Mouse (Mus musculus) cerebral cortex, adult 2 months (tissue): ENCODE results near the gene Ucma.

Experiments used
- WGBS: fragments of 180-500 bp; shearing (Covaris S2); methylation state at CpG from one replicate; pipeline ENCODE4 v1.1.7; 2018; 5-methylcytosine and 5-hydroxymethylcytosine counted together

Gene Ucma

GRCm38 (mm10) chr2:5007107-5007506 is 31.2 kb downstream of the Ucma start:
- 55% methylated on average over 4 of the region's 4 CpGs for WGBS

GRCm38 (mm10) chr2:5011898-5012490 is 36.1 kb downstream of the Ucma start:
- WGBS = 16% methylated on average over 8 of the region's 8 CpGs

- WGBS = 2% methylated on average over 32 of the region's 32 CpGs
These were observed 36.8 kb downstream of the Ucma start, which contains the start of gene Mcm10 for GRCm38 (mm10) chr2:5012491-5013324. Mcm10 (minus strand) TSS chr2:5012791.

- WGBS = 80% methylated on average over 7 of the region's 7 CpGs
These were observed 38.7 kb downstream of the Ucma start for GRCm38 (mm10) chr2:5014616-5015015.

GRCm38 (mm10) chr2:5015527-5015926 is 39.6 kb downstream of the Ucma start:
- 81% methylated on average over 6 of the region's 6 CpGs for WGBS

GRCm38 (mm10) chr2:5016922-5017321 is 41.0 kb downstream of the Ucma start:
- WGBS = 91% methylated on average over 7 of the region's 7 CpGs

- 49% methylated on average over 1 of the region's 1 CpGs for WGBS
These were observed 43.8 kb downstream of the Ucma start for GRCm38 (mm10) chr2:5019708-5020107.

- 79% methylated on average over 2 of the region's 2 CpGs for WGBS
These were observed 47.4 kb downstream of the Ucma start for GRCm38 (mm10) chr2:5023275-5023674.

GRCm38 (mm10) chr2:5023699-5024399 is 47.9 kb downstream of the Ucma start:
- WGBS = 88% methylated on average over 14 of the region's 14 CpGs

- WGBS = 69% methylated on average over 4 of the region's 4 CpGs
These were observed 49.3 kb downstream of the Ucma start for GRCm38 (mm10) chr2:5025162-5025733.

GRCm38 (mm10) chr2:5027057-5027456 is 51.1 kb downstream of the Ucma start:
- 64% methylated on average over 6 of the region's 6 CpGs for WGBS

GRCm38 (mm10) chr2:5028047-5028446 is 52.1 kb downstream of the Ucma start:
- WGBS = 89% methylated on average over 7 of the region's 7 CpGs

GRCm38 (mm10) chr2:5029808-5030207 is 53.9 kb downstream of the Ucma start:
- 91% methylated on average over 4 of the region's 4 CpGs for WGBS

- WGBS = 51% methylated on average over 7 of the region's 7 CpGs
These were observed 55.3 kb downstream of the Ucma start for GRCm38 (mm10) chr2:5031215-5031614.

- WGBS = 72% methylated on average over 5 of the region's 5 CpGs
These were observed 56.7 kb downstream of the Ucma start for GRCm38 (mm10) chr2:5032665-5033064.

GRCm38 (mm10) chr2:5033546-5034420 is 57.9 kb downstream of the Ucma start:
- 60% methylated on average over 15 of the region's 15 CpGs for WGBS

- WGBS = 92% methylated on average over 8 of the region's 8 CpGs
These were observed 58.9 kb downstream of the Ucma start for GRCm38 (mm10) chr2:5034801-5035200.

- WGBS = 89% methylated on average over 9 of the region's 9 CpGs
These were observed 59.3 kb downstream of the Ucma start for GRCm38 (mm10) chr2:5035241-5035640.
